Mouse (Mus musculus) ES-Bruce4 (cell line): Measurements from ENCODE around the gene Cntnap2.

ENCODE experiments used
- CTCF ChIP-seq: IDR thresholded peaks from one replicate; pipeline ENCODE4 v1.8.1; 2011; ENCODE audit warnings: low read depth, low read length
- POLR2A ChIP-seq: IDR thresholded peaks from one replicate; pipeline ENCODE4 v1.8.1; 2011; ENCODE audit warnings: low read length; ENCODE audit not compliant: insufficient read depth

- TF ChIP-seq POLR2A (no peak), CTCF (no peak)
Observed at GRCm38 (mm10) chr6:47089998-47090397, 2030.8 kb downstream of the Cntnap2 start.
